Mouse (Mus musculus): ENCODE measurements around the gene Sat2. TPM values are rescaled to one million over a fixed set of nuclear protein-coding genes. Genes with fewer than 3 reads are reported as not detected.
"Not testable (repeated sequence)": the region's sequence is repeated elsewhere in the genome, so short reads cannot be mapped to it uniquely, and the experiment has no call there.

Gene Sat2
- total RNA-seq, 2 experiments from 2014 or later = 8.7 to 12.4 TPM

- DNase-seq = no peak
- intact Hi-C loops (cut with DNase I) = no loop called here
Measured at GRCm38 (mm10) chr11:69599436-69599835, 22.4 kb upstream of the Sat2 start.

- intact Hi-C loops (cut with DNase I) = no loop called here
- DNase-seq = peak; percentile 86
Measured at GRCm38 (mm10) chr11:69600098-69600497, 21.7 kb upstream of the Sat2 start.

GRCm38 (mm10) chr11:69601768-69602167 lies 20.1 kb upstream of the Sat2 start:
- no peak for DNase-seq
- intact Hi-C loops (cut with DNase I) = no loop called here

GRCm38 (mm10) chr11:69603516-69603915 lies 18.3 kb upstream of the Sat2 start:
- intact Hi-C loops (cut with DNase I) = no loop called here
- DNase-seq = no peak

- intact Hi-C loops (cut with DNase I) = no loop called here
- no peak for DNase-seq
Measured at GRCm38 (mm10) chr11:69604347-69604746, 17.5 kb upstream of the Sat2 start.

GRCm38 (mm10) chr11:69604795-69605664 lies 16.8 kb upstream of the Sat2 start:
- intact Hi-C loops (cut with DNase I) = no loop called here
- DNase-seq = peak; percentile 54

GRCm38 (mm10) chr11:69605726-69606490 lies 15.9 kb upstream of the Sat2 start, which contains the start of gene Atp1b2:
Gene Atp1b2, minus strand, starts transcription at chr11:69605942.
- intact Hi-C loops (cut with DNase I) = no loop called here
- peak; percentile 89 for DNase-seq

GRCm38 (mm10) chr11:69606491-69606795 lies 15.4 kb upstream of the Sat2 start:
- intact Hi-C loops (cut with DNase I) = no loop called here
- no peak for DNase-seq

- intact Hi-C loops (cut with DNase I) = no loop called here
- DNase-seq = no peak
Measured at GRCm38 (mm10) chr11:69606832-69607231, 15.0 kb upstream of the Sat2 start.

- intact Hi-C loops (cut with DNase I) = no loop called here
- no peak for DNase-seq
Measured at GRCm38 (mm10) chr11:69608525-69608924, 13.3 kb upstream of the Sat2 start.

- DNase-seq = no peak
- intact Hi-C loops (cut with DNase I) = no loop called here
Measured at GRCm38 (mm10) chr11:69609416-69609815, 12.4 kb upstream of the Sat2 start.

- intact Hi-C loops (cut with DNase I) = no loop called here
- peak; percentile 27 for DNase-seq
Measured at GRCm38 (mm10) chr11:69610899-69611298, 10.9 kb upstream of the Sat2 start.

GRCm38 (mm10) chr11:69613553-69614256 lies 8.1 kb upstream of the Sat2 start:
- DNase-seq = peak; percentile 88
- intact Hi-C loops (cut with DNase I) = no loop called here

GRCm38 (mm10) chr11:69614257-69614588 lies 7.6 kb upstream of the Sat2 start:
- DNase-seq; intact Hi-C loops (cut with DNase I): not testable (repeated sequence)

GRCm38 (mm10) chr11:69616781-69617180 lies 5.0 kb upstream of the Sat2 start:
- no peak for DNase-seq
- intact Hi-C loops (cut with DNase I) = no loop called here

GRCm38 (mm10) chr11:69617805-69618204 lies 4.0 kb upstream of the Sat2 start, which contains the start of gene Shbg:
Gene Shbg, minus strand, starts transcription at chr11:69617905.
- no peak for DNase-seq
- intact Hi-C loops (cut with DNase I) = no loop called here

- no peak for DNase-seq
- intact Hi-C loops (cut with DNase I) = no loop called here
Measured at GRCm38 (mm10) chr11:69620394-69621081, 1.3 kb upstream of the Sat2 start.

GRCm38 (mm10) chr11:69622406-69622805 lies 582 bp downstream of the Sat2 start:
- intact Hi-C loops (cut with DNase I) = no loop called here
- DNase-seq = peak; percentile 13

GRCm38 (mm10) chr11:69623006-69623405 lies 1.2 kb downstream of the Sat2 start:
- no peak for DNase-seq
- intact Hi-C loops (cut with DNase I) = no loop called here

- intact Hi-C loops (cut with DNase I); DNase-seq: not testable (repeated sequence)
Measured at GRCm38 (mm10) chr11:69624339-69624738, 2.5 kb downstream of the Sat2 start.

- peak; percentile 77 for DNase-seq
- intact Hi-C loops (cut with DNase I) = no loop called here
Measured at GRCm38 (mm10) chr11:69628286-69628685, 6.5 kb downstream of the Sat2 start.
